Mouse (Mus musculus) brain, embryonic 18.5 days (tissue): ENCODE measurements around the gene Wipf1.

ENCODE experiments used
- DNase-seq: peaks from one replicate; pipeline ENCODE4 v3.0.0-alpha.2; 2012; ENCODE audit warnings: low read depth, low spot score

Gene Wipf1

DNA sequence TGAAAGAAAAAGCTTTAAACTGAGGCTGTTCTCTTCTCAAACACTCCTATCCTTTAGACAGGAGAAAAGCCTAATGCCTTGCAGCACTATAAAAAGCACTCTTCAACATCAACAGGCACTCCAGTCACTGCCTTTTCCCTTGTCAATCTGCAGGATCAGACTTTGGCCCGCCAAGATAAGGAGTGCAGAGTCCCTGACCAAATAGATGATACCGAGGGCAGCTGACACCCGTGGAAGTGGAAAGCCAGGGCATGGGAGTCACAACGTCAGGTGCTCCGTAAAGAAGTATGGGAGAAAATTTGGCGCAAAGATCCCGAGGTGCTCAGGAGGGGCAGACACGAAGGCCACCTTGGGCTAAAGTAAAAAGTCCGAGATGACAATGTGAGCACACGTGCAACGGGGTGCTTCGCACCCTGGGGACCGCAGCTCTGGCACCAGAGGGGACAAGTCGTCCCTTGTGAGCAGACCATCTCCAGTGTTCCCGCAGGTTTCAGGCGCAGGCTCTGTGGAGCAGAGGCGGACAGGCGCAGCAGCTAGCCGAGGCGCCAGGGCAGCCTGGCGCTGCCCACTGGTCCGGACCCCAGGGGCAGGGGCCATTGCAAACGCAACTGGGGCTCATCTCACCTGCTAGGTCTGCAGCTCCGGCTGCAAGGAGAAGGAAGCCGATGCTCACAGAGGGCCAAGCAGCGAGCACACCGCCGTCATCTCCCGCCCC lies 143.7 kb downstream of the Wipf1 start:
- no peak for DNase-seq

DNA sequence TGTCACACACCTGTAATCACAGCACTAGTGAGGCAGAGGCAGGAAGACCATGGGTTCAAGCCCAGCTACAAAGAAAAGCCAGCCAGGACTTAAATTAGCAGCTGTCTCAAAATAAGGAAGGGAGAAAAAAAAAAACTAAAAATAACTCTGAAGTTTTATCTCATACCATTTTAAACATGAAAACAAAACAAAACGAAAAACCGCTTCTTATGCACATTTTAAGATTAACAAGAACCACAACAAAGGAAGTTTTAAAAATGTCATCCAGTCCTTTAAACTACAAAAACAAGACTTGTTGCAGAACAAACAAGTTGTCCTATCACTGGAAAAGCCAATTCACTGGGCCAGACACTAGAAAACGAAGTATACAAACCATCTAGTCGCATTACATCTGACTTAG lies 144.4 kb downstream of the Wipf1 start:
- no peak for DNase-seq

DNA sequence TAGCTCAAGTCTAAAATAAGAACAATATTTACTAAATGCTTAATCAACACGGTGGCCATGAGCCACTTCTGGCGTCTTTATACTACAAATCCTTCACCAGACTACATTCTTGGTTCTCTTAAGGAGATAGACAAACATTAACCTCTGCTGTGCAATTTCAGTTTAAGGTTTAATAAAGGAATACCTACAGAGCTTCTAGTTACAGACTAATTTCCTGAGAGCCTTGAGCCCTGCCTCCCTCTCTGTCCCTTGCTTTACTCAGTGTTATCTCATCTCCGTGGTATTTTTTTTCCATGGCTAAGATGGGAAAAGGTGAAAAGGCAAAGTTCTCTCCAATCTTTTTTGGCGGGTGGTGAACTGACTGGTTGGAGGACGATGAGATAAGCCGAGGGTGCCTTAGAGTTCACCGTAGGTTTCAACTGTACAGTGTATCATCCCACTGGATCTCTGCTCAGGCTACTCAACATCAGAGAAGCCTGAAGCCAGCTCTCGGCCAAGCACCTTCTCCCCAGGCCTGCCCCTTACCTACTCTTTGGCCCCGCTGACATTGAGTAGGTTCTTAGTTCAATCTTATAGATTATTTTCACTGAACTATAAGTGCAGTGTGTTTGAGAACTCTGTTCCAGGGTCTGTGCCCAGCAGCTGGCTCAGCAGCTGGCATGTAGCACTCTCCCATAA lies 149.1 kb downstream of the Wipf1 start:
- DNase-seq: no peak

DNA sequence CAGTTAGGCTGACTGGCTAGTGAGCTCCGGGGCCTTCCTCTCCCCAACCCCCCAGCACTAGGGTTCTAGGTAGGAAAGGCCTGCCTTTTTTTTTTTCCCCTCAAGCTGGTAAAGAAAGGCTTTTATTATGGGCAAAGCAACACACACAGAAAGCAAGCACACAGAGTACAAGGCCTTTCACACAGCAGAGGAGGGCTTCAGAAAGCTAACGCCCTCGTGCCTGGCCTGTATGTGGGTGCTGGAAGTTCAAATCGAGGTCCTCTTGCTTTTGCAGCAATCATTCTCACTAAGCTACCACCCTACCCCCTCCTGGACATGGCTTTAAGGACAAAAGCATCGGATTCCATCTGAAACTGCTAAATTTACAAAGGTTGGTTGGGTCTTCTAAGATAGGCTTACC lies 149.9 kb downstream of the Wipf1 start:
- no peak for DNase-seq
